Mouse (Mus musculus): ENCODE data around the gene Foxp1. TPM values are rescaled to one million over a fixed set of nuclear protein-coding genes. Genes with fewer than 3 reads are reported as not detected.

The Foxp1 gene
- polyA plus RNA-seq, 1 experiment = 17.7 TPM

DNA sequence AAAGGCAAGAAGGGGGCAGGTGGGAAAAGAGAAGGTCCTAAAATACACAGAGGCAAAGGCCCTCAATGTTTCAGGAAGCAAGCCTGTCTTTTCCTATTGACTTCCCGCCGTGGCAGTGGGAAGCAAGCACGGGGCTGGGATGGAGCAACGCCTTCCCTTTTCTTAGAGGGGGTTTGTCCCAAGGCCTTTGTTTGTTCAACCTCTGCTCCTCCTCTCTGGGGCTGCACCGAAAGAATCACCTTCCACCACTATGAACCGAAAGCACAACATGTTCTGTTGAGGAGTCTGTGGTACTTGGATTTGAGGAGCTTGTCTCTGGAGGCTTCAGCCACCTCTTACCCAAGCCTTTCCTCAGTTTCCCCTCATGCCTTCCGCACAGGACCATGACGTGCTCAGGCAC is 355.5 kb downstream of the Foxp1 start:
- Histone ChIP-seq H3K4me3 (no peak overlapping the region), H3K4me2 (ENCODE audit: low read depth) (no peak overlapping the region), H3ac (ENCODE audit: control insufficient read depth, insufficient read length) (no peak overlapping the region), H3K36me3 (ENCODE audit: control insufficient read depth, insufficient read depth) (no peaks in the 10 kb centered on the region), H3K27me3 (ENCODE audit: control insufficient read depth, insufficient read depth, insufficient read length) (no peaks in the 10 kb centered on the region), H3K79me2 (ENCODE audit: control insufficient read depth, insufficient read depth) (no peaks in the 10 kb centered on the region)
- TF ChIP-seq E2F4 (IDR thresholded peaks at IDR 0.05; ENCODE audit: insufficient read depth) = no peak

DNA sequence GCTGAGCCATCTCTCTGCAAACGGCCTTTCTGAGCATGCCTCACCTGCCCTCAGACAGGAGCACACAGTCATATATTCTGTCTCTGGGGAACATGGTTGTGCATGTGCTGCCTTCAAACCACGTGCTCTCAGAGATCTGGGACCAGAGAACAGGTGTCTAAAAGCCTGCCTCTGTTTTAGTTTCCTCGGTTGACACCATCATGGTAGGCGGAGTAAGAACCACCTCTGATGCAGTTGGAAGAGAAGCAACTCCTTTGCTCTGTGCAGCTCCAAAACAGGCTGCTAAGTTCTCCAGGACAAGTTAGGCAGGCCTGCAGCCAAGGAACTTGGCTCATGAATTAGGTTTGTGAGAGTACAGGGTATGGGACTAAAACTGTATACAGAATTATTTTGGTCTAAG is 356.4 kb downstream of the Foxp1 start:
- H3K27me3 ChIP-seq (ENCODE audit: control insufficient read depth, insufficient read depth, insufficient read length) = no peaks in the 10 kb centered on the region
- no peak overlapping the region for H3K4me3 ChIP-seq
- H3ac ChIP-seq (ENCODE audit: control insufficient read depth, insufficient read length) = no peak overlapping the region
- H3K4me2 ChIP-seq (ENCODE audit: low read depth) = no peak overlapping the region
- H3K36me3 ChIP-seq (ENCODE audit: control insufficient read depth, insufficient read depth) = no peaks in the 10 kb centered on the region
- TF ChIP-seq CEBPB (IDR thresholded peaks at IDR 0.05; ENCODE audit: insufficient read depth, poor library complexity, severe bottlenecking) (no peak), TCF12 (IDR thresholded peaks at IDR 0.05; ENCODE audit: insufficient read depth, poor library complexity, severe bottlenecking) (no peak), MYOD1 (IDR thresholded peaks at IDR 0.05; ENCODE audit: control insufficient read depth in 1 of 3, insufficient read length in 2 of 3, low read depth in 2 of 3) (no peak), SRF (IDR thresholded peaks at IDR 0.05; ENCODE audit: control insufficient read depth, insufficient read length, low read depth) (no peak), TCF3 (IDR thresholded peaks at IDR 0.05; ENCODE audit: insufficient read length, low read depth) (no peak), E2F4 (IDR thresholded peaks at IDR 0.05; ENCODE audit: insufficient read depth) (no peak), MAX (IDR thresholded peaks at IDR 0.05; ENCODE audit: low read depth) (no peak), MYOG (IDR thresholded peaks at IDR 0.05; ENCODE audit: control insufficient read depth in 1 of 3, insufficient read depth in 1 of 3, insufficient read length in 2 of 3, low read depth in 2 of 3) (no peak), POLR2AphosphoS2 (IDR thresholded peaks at IDR 0.05; ENCODE audit: insufficient read length, low read depth) (no peak), REST (IDR thresholded peaks at IDR 0.05; ENCODE audit: insufficient read depth, insufficient read length) (no peak), POLR2A (IDR thresholded peaks at IDR 0.05; ENCODE audit: insufficient read length, low read depth) (no peak), USF1 (IDR thresholded peaks at IDR 0.05; ENCODE audit: low read depth) (no peak)
- no peaks in the 10 kb centered on the region for H3K79me2 ChIP-seq (ENCODE audit: control insufficient read depth, insufficient read depth)

DNA sequence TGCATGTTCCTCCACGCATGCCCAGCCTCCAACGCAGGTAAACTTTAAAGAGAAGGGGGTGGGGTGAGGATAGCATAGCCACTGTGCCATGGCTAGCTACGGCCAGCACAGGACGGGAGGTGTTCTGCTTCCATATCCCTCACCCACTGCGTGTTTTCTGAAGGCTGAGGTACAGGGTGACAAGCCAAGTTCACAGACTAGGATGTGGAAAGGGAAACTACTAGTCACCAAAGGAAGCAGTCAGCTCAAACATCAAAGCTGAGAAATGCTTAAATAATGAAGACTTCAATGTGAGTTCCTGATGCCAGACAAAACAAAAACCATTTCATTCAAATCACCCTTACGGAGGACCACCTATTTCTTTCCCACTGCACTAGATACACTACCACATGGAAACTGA is 357.8 kb downstream of the Foxp1 start:
- Histone ChIP-seq H3ac (ENCODE audit: control insufficient read depth, insufficient read length) (no peak overlapping the region), H3K4me2 (ENCODE audit: low read depth) (no peak overlapping the region), H3K27me3 (ENCODE audit: control insufficient read depth, insufficient read depth, insufficient read length) (no peaks in the 10 kb centered on the region), H3K4me3 (no peak overlapping the region), H3K79me2 (ENCODE audit: control insufficient read depth, insufficient read depth) (no peaks in the 10 kb centered on the region), H3K36me3 (ENCODE audit: control insufficient read depth, insufficient read depth) (no peaks in the 10 kb centered on the region)
- TF ChIP-seq E2F4 (IDR thresholded peaks at IDR 0.05; ENCODE audit: insufficient read depth) (no peak), TCF3 (IDR thresholded peaks at IDR 0.05; ENCODE audit: insufficient read length, low read depth) (no peak), MYOG (IDR thresholded peaks at IDR 0.05; ENCODE audit: control insufficient read depth in 1 of 3, insufficient read depth in 1 of 3, insufficient read length in 2 of 3, low read depth in 2 of 3) (no peak), POLR2A (IDR thresholded peaks at IDR 0.05; ENCODE audit: insufficient read length, low read depth) (no peak), POLR2AphosphoS2 (IDR thresholded peaks at IDR 0.05; ENCODE audit: insufficient read length, low read depth) (no peak), USF1 (IDR thresholded peaks at IDR 0.05; ENCODE audit: low read depth) (no peak), CEBPB (IDR thresholded peaks at IDR 0.05; ENCODE audit: insufficient read depth, poor library complexity, severe bottlenecking) (no peak), TCF12 (IDR thresholded peaks at IDR 0.05; ENCODE audit: insufficient read depth, poor library complexity, severe bottlenecking) (no peak), MAX (IDR thresholded peaks at IDR 0.05; ENCODE audit: low read depth) (no peak), SRF (IDR thresholded peaks at IDR 0.05; ENCODE audit: control insufficient read depth, insufficient read length, low read depth) (no peak), MYOD1 (IDR thresholded peaks at IDR 0.05; ENCODE audit: control insufficient read depth in 1 of 3, insufficient read length in 2 of 3, low read depth in 2 of 3) (no peak), REST (IDR thresholded peaks at IDR 0.05; ENCODE audit: insufficient read depth, insufficient read length) (no peak)

DNA sequence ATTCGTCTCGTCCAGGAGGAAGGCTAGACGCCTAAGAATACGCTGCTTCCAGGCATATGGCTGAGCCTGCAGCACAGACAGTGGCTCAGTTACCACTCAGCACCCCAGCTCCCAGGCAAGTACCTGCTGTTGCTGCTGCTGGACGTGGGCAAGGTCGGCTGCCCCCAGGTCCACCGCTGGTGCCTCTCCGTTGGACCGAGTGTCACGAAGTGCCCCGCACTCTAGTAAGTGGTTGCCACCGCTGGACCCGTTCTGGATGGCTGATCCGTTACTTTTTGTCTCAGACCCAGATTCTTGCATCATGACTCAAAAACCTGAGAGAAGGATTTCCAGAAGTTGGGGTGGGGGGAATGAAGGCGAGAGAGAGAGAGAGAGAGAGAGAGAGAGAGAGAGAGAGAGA is 359.8 kb downstream of the Foxp1 start:
- H3K4me2 ChIP-seq (ENCODE audit: low read depth) = no peak overlapping the region
- no peak for TF ChIP-seq POLR2AphosphoS2 (IDR thresholded peaks at IDR 0.05; ENCODE audit: insufficient read length, low read depth)
- no peaks in the 10 kb centered on the region for H3K79me2 ChIP-seq (ENCODE audit: control insufficient read depth, insufficient read depth)
- no peak overlapping the region for H3ac ChIP-seq (ENCODE audit: control insufficient read depth, insufficient read length)
- H3K4me3 ChIP-seq = no peak overlapping the region
- no peaks in the 10 kb centered on the region for H3K36me3 ChIP-seq (ENCODE audit: control insufficient read depth, insufficient read depth)
- no peaks in the 10 kb centered on the region for H3K27me3 ChIP-seq (ENCODE audit: control insufficient read depth, insufficient read depth, insufficient read length)

DNA sequence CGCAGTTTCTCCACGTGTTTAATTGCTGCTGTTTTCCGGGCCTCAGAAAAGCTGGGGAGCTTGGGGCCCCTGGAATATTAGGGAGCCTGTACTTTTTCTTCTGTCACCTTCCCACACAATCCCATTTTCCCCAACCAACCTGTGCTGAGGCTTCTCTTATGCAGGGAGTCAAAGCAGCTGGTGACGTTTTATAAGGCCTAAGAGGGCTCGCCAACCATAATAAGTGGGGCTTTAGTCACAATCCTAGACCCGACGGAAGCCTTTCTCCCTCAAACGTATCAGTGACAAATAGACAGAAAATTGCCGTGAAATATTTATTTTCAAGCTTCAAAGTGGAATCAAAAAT is 362.2 kb downstream of the Foxp1 start:
- TF ChIP-seq USF1 (IDR thresholded peaks at IDR 0.05; ENCODE audit: low read depth) = no peak
- no peak for TF ChIP-seq TCF12 (IDR thresholded peaks at IDR 0.05; ENCODE audit: insufficient read depth, poor library complexity, severe bottlenecking)
- TF ChIP-seq MYOD1 (IDR thresholded peaks at IDR 0.05; ENCODE audit: control insufficient read depth in 1 of 3, insufficient read length in 2 of 3, low read depth in 2 of 3) = no peak
- no peak for TF ChIP-seq MYOG (IDR thresholded peaks at IDR 0.05; ENCODE audit: control insufficient read depth in 1 of 3, insufficient read depth in 1 of 3, insufficient read length in 2 of 3, low read depth in 2 of 3)
- no peak for TF ChIP-seq CEBPB (IDR thresholded peaks at IDR 0.05; ENCODE audit: insufficient read depth, poor library complexity, severe bottlenecking)
- TF ChIP-seq TCF3 (IDR thresholded peaks at IDR 0.05; ENCODE audit: insufficient read length, low read depth) = no peak
- TF ChIP-seq MAX (IDR thresholded peaks at IDR 0.05; ENCODE audit: low read depth) = no peak
- H3K79me2 ChIP-seq (ENCODE audit: control insufficient read depth, insufficient read depth) = no peaks in the 10 kb centered on the region
- H3K36me3 ChIP-seq (ENCODE audit: control insufficient read depth, insufficient read depth) = no peaks in the 10 kb centered on the region
- no peak overlapping the region for H3ac ChIP-seq (ENCODE audit: control insufficient read depth, insufficient read length)
- no peaks in the 10 kb centered on the region for H3K27me3 ChIP-seq (ENCODE audit: control insufficient read depth, insufficient read depth, insufficient read length)
- peak overlapping the region; percentile 15 for H3K4me3 ChIP-seq
- H3K4me2 ChIP-seq (ENCODE audit: low read depth) = peak overlapping the region; percentile 90
